Mouse (Mus musculus): ENCODE measurements at regions not wholly inside any gene's neighbourhood (a gene's known extent, or its start where the extent isn't known, plus 50 kb on each side); places are given as distances from the start of the nearest gene placed in this dataset.

DNA sequence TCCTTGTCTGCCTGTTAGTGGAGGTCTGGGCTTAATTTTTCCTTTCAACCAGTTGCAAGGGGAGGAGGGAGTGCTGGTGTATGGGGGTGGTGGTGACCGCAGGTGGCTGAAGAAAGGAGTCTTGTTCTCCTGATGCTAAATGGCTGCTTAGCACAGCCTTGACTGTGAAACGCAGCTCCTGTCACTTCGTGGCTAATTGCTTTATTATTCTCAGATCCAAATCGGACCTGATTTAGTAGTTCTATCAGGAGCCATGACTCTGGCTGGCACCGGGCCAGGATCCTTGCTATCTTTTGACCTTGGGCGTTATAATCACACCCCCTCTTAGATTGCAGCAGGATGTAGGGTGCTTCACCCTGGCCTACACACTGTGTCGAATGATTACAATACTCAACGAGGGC, 726.8 kb downstream of the Bcl11a start:
- DNase-seq (ENCODE audit: low spot score in 2 of 2) = no peak

DNA sequence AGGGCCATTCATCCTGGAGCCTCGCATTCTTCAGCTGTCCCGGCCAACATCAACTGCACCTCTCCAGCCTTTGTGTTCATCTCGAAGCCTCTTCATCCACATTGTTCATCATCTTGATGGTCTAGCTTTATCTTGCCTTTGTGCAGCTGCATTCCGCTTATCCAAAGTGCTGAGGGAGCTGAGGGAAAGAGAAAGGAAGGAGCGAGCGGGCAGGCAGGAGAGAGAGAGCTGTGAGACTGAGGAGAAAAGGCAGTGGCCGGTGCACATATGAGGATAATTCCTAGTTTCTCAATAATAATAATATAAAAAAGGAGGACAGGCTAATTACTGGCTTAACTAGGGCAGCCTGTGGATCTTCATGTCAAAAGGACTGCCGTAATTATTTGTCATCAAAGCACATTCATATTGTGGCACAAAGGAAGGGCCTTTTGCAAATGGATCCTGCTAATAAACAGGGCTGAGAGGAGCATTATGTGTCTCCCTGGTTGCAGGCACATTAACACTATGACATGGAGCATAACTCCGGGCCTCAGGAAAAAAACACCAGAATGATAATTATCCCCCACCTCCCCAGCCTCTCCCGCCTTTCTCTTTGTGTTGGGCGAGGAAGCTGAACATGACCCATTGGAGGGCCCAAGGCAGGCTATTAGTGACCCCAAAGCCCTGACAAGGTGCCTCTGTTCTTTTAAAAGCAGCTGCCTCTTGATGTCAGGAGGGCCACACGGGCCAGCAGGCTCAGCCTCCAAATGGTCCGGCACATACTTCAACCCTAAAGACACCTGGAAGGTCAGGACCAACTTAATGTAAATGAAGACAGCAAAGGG, 751.9 kb downstream of the Bcl11a start:
- DNase-seq (ENCODE audit: low spot score in 2 of 2) = no peak

- no peak for DNase-seq (ENCODE audit: low spot score in 2 of 2)
These were observed 752.6 kb downstream of the Bcl11a start for GRCm38 (mm10) chr11:24830484-24830883.

GRCm38 (mm10) chr11:24843839-24844738, 766.2 kb downstream of the Bcl11a start:
- DNase-seq (ENCODE audit: low spot score in 2 of 2) = no peak

DNA sequence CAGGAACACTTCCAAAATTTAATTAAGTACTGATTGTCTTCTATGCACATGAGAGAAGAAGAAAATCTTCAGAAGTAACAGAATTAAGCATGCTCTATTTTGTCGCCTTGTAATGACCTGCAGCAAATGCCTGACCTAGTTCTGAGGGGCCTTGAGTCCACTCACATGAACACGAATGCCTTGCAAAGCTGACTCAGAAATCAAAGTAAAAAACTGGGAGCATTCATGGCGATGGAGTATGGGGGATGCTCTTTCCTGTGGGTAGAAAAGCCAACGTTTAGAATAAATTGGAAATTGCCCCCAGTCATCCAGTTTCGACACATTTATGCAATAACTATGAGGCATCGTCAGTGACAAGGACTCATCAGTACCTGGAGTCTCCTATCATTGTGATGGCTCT, 779.1 kb downstream of the Bcl11a start:
- no peak for DNase-seq (ENCODE audit: low spot score in 2 of 2)

DNA sequence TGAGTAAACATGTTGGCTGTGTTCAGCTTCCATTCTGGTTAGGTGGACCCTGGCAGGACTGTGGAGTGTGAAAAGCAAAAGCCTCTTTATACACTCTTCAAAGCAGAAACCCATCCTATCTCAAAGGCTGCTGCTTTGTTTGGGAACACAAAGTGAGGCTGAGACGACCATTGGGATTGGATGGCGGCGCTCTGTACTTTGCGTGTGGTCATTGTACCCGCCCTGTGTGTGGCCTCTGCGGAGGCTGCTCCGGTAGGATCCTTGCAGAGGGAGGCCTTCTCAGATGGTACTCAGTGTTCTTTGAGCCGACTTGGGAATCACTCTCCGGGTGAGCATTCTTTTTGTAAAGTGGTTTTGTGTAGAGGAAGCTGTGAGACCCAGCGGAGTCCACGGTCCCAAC, 786.8 kb downstream of the Bcl11a start:
- DNase-seq (ENCODE audit: low spot score in 2 of 2) = no peak

GRCm38 (mm10) chr11:24865067-24865796, 787.4 kb downstream of the Bcl11a start:
- no peak for DNase-seq (ENCODE audit: low spot score in 2 of 2)

Measured in spleen, postnatal 36 days (tissue).